In genomic region chr12:36190343-36190742, GRCm38 (mm10) we compare ENCODE assay signal across 19 mouse cellular contexts. TPM values are rescaled to one million over a fixed set of nuclear protein-coding genes. Genes with fewer than 3 reads are reported as not detected.
DNase-seq lines count a peak whose midpoint lies in the region; ATAC-seq and TF ChIP-seq lines count a peak whose summit lies in the region.
"Had no signal": no experiment of that assay in that cellular context is flagged by ENCODE, and none has a peak within 500 bp of the region (broad histone marks: within the 10 kb centered on the region; RNA-seq: fewer than 3 reads in every experiment).

No protein-coding gene starts in this region.

- peaks cover 2% of the 10 kb centered on the region; the same call in 1 of the 2 replicates for H3K4me1 ChIP-seq in thymus, adult 2 months (replicated peaks; ENCODE audit: control insufficient read depth, insufficient read depth, low read length)
- H3K4me1 ChIP-seq: hindbrain, embryonic 12.5 days; limb, embryonic 15.5 days; liver, embryonic 15.5 days; neural tube, embryonic 12.5 days; stomach, embryonic 15.5 days had no signal

- peaks cover 23% of the 10 kb centered on the region for H3K36me3 ChIP-seq in thymus, adult 2 months (ENCODE audit: control insufficient read depth, insufficient read depth, low read length)

- no peak overlapping the region for H3K4me3 ChIP-seq in thymus, adult 2 months (ENCODE audit: control insufficient read depth, insufficient read depth, low read length)
- H3K4me3 ChIP-seq: hindbrain, embryonic 12.5 days; left cerebral cortex, adult 2 months; limb, embryonic 15.5 days; liver, embryonic 15.5 days; neural tube, embryonic 12.5 days; stomach, embryonic 15.5 days had no signal

- no peak for TF ChIP-seq CTCF in thymus, adult 2 months (IDR thresholded peaks at IDR 0.05; ENCODE audit: borderline replicate concordance, control insufficient read depth, extremely low read depth, insufficient read depth, low read length, poor library complexity)

- 12% methylated on average over 5 of the region's 5 CpGs for WGBS in thymus, adult 2 months

- DNase-seq in heart, adult 11 months, result peak; percentile 35
- no peak for DNase-seq in heart, postnatal 10 days
- peak; percentile 33 for DNase-seq in thymus, postnatal 4 days
- no peak for DNase-seq in thymus, adult 2 months
- DNase-seq in naive thymus-derived CD4-positive, alpha-beta T cell, adult 2 months (ENCODE audit: low read depth), result peak; percentile 32
- DNase-seq in ovary, adult 18-20 months (ENCODE audit: low spot score), result no peak
- DNase-seq in adrenal gland, postnatal 25 days, result no peak
- DNase-seq: cerebellum, adult 9-11 months; gastrocnemius, postnatal 25 days; kidney, adult 18-20 months; midbrain, embryonic 14.5 days had no signal

- H3K27ac ChIP-seq in thymus, adult 2 months (ENCODE audit: control insufficient read depth, insufficient read depth, low read length), result no peak overlapping the region
- H3K27ac ChIP-seq: hindbrain, embryonic 12.5 days; kidney, postnatal 0 days; left cerebral cortex, adult 2 months; limb, embryonic 15.5 days; liver, embryonic 15.5 days; neural tube, embryonic 12.5 days; stomach, embryonic 15.5 days had no signal

- peak; percentile 97 for ATAC-seq in granulocyte monocyte progenitor cell, adult 5-6 weeks (replicated peaks; ENCODE audit: poor library complexity, severe bottlenecking)

- no peak for TF ChIP-seq POLR2A in thymus, adult 2 months (IDR thresholded peaks at IDR 0.05; ENCODE audit: control insufficient read depth, extremely low read depth, insufficient read depth, low read length, poor library complexity)

- intact Hi-C loops in heart, postnatal 10 days (cut with DNase I), result no loop called here

- H3K27me3 ChIP-seq in thymus, adult 2 months (ENCODE audit: control insufficient read depth, insufficient read depth, low read length), result no peaks in the 10 kb centered on the region
- H3K27me3 ChIP-seq: hindbrain, embryonic 12.5 days; limb, embryonic 15.5 days; liver, embryonic 15.5 days; neural tube, embryonic 12.5 days; stomach, embryonic 15.5 days had no signal

RNA-seq across cellular contexts. Expression of gene Bzw2, which starts 32.5 kb away (rescaled TPM):
- total RNA-seq in heart, postnatal 10 days (2021), result 100 to 1,000 TPM; 137 to 153 TPM
- 34.0 and 36.7 TPM in 2 replicates for polyA plus RNA-seq in thymus, adult 2 months (2012; rRNA removed)
- 133 and 156 TPM in 2 replicates for total RNA-seq in granulocyte monocyte progenitor cell, adult 5-6 weeks (2014; fragmentation: Nextera tagmentation)
- total RNA-seq in granulocyte monocyte progenitor cell, adult 5-6 weeks (2017), result 139 and 142 TPM in 2 replicates
- total RNA-seq in adrenal gland, postnatal 25 days (2021), result 23.9 and 27.7 TPM in 2 replicates

RNA-seq across cellular contexts. Expression of gene Ankmy2, which starts 33.4 kb away (rescaled TPM):
- 10 to 100 TPM; 19.7 to 23.8 TPM for total RNA-seq in heart, postnatal 10 days (2021)
- 7.4 and 7.6 TPM in 2 replicates for polyA plus RNA-seq in thymus, adult 2 months (2012; rRNA removed)
- 22.3 and 26.5 TPM in 2 replicates for total RNA-seq in granulocyte monocyte progenitor cell, adult 5-6 weeks (2014; fragmentation: Nextera tagmentation)
- 23.0 and 25.3 TPM in 2 replicates for total RNA-seq in granulocyte monocyte progenitor cell, adult 5-6 weeks (2017)
- total RNA-seq in adrenal gland, postnatal 25 days (2021), result 33.2 and 50.7 TPM in 2 replicates

Comparison
In these comparisons a context has a peak if more than half of its experiments do, and no peak if none do; other contexts are left out.
1. DNase-seq: peak in heart, adult 11 months (single experiment), thymus, postnatal 4 days (single experiment) and naive thymus-derived CD4-positive, alpha-beta T cell, adult 2 months (single experiment); none in heart, postnatal 10 days (0 of 2), thymus, adult 2 months (single experiment), ovary, adult 18-20 months (single experiment) and adrenal gland, postnatal 25 days (single experiment).